Mouse (Mus musculus) kidney, postnatal 36 days (tissue): ENCODE measurements at regions not wholly inside any gene's neighbourhood (a gene's known extent, or its start where the extent isn't known, plus 50 kb on each side); places are given as distances from the start of the nearest gene placed in this dataset.
"Not testable (repeated sequence)": the region's sequence is repeated elsewhere in the genome, so short reads cannot be mapped to it uniquely, and the experiment has no call there.

ENCODE experiments used
- DNase-seq, 2 experiments: peaks; one replicate each; pipeline ENCODE4 v3.0.0; 2021 to 2022; ENCODE audit warnings: mixed read lengths in 2 of 2

DNA sequence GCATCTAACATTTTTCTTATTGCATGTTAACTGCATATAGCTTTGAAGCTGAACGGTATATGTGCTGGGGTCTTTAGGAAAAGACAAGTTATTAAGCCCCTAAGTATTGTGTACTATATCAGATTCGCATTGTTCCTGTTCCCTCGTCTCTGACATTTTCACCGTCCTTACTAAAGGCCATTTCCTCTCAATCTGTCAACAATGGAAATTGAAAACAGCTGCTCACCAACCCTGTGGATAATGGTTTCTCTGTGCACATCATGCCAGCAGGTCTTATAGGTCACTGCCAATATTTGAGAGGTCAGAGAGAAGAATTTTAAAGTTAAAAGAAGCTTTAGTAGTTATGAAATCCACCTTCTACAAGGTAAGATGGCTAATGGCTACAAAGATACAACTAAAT is 797.4 kb upstream of the Impad1 start:
- no peak for DNase-seq

DNA sequence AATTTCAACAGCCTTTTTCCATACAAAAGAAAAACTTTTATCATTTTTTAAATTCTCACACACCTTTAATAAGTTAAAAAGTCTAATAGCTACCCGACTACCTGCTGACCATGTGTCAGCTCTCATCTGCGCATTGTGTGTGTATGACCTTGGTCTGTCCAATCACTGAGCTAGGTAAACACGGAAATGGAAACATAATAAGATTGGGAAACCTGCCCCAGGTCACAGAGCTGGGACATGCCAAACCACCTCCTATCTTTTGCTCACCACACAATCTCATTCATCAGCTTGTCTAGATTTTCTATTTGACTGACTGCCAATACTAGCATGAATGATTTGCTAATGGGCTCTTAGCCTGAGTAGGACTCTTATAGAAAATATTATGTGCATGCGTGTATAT is 794.3 kb upstream of the Impad1 start:
- peak in 1 of 2 experiments; percentile 4 for DNase-seq

DNA sequence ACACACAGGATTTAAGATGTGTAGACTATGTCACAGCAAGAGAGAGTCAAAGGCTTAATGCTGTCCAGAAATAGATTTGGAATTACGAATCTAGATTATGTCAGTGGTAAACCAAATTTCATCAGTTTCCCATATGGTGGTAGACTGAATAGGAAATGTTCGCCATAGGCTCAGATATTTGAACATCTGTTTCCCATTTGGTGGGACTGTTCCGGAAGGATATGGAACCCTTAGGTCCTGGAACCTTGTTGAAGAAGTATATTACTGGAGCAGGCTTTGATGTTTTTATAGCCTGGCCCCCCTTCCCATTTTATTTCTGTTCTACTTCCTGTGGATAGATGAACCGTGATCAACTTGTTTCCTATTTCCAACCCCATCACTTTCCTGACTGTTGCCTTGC is 792.0 kb upstream of the Impad1 start:
- DNase-seq = no peak

DNA sequence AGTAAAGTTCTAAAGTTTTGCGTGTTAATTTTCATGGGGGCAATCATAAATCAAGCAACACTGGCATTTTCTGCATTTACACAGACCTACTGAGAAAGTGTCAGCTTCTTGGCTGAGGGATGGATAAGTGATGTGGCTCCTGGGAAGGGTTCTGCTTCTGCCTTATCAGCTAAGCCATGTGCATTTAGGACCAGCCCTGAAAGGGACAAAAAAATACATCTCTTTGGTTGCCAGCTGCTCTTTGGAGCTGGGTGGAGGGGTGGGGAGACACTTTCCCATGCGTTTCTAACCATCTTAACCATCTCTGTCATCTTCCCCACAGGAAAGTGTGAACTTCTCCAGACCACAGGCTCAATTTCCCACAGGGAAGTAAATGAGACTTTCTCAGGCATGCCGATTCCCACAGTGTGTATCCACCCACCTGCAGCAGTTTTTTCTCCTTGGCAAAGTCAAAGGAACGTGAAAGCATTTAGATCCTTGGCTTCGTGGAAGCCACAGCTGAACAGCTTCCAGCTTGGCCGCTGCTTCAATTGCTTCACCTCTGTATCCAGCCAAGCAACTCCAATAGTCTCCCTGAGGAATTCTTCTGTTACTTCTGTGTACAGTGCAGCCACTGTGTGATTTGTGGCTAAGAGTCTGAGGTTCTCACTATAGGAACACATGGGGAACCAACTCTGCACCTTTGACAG is 791.0 kb upstream of the Impad1 start:
- DNase-seq = peak; percentile 4 to 13

DNA sequence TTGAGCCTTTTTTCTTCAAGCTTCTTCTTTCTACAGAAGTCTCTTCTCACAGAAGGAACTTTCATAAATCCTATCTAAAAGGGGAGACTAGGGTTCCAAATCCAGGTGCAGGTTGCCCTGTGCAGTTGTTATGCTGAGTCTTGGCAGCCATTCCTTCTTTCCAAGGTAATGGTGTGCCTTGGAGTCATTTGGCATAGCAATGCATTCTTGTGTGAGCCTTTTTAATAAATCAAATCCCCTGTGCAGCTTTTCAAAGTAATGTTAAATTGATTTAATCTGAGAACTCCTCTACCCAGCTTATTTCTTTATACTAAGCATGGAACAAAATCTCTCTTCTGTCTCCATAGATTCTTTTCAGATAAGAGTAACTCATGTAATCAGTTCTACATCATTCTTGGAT is 774.9 kb upstream of the Impad1 start:
- DNase-seq = peak in 1 of 2 experiments; percentile 18

DNA sequence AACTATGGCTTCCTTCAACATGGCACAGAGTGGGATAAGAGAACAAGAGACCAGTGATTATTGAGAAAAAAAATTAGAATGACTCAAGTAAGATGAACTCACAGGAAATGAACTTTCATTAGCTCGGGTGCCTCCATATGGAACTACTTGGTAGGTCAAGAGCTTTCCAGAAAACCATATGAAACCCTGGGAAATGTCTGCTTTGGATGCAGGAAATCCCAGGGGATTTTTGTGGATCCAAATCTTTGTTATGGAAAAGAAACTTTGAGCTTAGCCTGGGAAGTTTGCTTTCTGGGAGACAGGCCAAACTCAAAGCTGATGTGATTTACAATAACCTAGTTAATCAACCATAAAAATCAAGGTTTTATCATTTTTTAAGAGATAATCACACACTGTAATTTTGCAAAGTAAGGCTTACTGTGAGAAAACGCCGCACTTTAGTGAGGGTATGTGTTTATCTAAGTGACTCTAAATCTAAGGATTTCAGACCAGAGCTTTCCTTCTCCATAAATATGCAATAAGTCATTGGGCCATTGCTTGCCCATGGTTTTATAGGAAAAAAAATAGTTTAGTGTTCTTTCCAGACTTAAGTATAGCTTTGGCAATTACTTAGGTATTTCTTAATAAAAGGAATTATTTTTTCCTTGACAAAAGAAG is 767.0 kb upstream of the Impad1 start:
- DNase-seq = peak in 1 of 2 experiments; percentile 1

DNA sequence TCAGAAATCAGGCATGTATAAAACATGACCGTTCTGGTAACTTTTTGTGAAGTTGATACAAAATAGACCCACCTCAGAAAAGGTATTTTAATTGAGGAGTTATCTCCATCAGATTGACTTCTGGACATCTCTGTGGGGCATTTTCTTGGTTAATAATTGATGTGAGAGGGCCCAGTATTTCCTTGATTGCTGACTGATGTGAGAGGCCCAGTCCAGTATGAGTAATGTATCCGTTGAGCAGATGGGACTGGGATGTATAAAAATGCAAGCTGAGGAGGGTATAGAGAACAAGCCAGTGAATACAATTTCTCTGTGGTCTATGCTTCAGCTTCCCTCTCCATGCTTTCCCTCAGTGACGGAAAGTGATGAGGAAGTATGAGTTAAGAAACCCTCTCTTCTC is 747.0 kb upstream of the Impad1 start:
- DNase-seq = no peak

DNA sequence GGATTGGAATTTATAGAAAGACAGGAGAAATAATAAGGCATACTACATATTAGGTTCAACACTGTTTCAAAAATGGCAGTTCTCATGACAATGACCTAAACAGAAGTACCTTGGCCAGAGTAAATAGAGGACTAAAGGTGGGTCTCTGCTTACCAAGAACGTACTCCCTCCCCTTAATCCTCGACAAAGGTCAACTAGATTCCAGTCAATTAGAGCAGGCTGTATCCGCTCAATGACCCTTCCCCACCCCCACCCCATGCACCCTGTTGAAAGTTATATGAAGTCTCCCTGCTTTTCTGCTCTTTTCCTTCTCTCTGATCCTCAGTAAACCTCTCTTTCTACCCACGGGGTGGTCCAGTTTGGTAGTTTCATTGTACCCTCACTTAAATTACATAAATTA is 737.3 kb upstream of the Impad1 start:
- DNase-seq = no peak

DNA sequence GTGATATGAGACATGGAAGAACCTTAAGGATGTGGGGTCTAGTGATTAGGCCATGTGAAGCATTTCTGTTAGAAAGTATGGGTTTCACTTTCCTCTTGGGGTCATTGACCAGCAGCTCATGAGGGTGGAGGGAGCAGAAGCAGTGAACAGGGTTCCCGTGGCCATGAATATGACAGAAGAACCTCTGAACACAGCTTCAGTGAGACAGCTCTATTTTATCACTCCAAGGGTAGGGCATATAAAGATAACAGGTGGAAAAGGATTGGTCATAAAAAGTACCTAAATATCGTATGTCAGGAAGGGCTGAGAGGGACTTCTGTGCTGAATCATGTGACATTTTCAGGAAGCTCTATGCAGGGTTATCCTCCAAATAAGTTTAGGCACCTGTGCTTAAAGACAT is 725.4 kb upstream of the Impad1 start:
- DNase-seq = no peak

DNA sequence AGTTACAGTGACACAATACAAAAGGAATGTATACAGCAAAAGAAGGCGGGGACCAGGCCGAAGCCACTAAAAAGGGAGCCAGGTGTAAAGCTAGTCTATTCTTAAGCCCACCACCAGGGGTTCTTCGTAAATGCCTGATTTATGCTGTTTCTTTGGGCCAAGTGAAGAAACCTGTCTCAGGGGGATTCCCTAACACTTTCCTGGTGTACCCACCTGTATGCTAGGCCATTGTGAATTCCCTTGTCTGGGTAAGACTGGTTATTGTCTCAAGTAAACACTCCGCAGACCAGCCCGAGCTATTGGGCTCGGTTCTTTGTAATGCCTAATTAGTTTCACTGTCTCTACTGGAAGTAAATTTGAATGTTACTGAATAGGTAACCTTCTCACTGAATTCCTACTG is 722.3 kb upstream of the Impad1 start:
- DNase-seq = not testable (repeated sequence)

DNA sequence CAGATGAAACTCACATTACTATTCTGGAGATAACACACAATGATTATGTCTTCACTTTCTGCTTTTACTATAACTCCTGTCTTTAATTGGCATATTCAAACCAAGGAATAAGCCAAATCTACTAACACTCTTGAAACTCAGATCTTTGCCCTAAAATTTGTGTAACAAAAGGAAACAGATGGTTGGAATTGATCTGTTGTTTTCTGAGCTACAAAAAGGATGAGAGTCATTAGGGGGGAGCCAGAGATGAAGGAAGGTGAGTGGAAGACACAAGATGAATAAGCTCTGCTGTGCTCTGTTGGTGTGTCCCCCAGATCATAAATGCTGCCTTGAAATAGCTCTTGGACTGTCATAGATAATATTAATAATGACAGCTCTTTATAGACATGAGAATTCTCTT is 718.6 kb upstream of the Impad1 start:
- DNase-seq = no peak

DNA sequence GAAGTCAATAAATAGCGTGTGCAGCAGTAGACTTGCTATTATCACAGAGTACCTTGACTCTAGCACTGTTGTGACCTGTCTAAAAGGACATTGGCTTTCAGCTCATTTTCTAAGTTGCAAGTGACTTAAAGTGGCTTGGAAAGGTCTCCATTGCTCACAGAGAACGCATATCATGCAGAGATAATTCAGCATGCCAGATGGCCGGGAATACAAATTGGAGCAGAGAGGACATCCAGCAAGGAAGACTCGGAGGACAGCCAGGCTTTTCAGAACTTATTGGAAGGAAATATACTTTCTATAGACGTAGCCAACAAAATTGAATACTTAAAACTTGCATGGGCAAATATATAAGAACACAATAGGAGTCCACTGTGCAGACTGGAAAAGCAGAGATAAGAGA is 716.2 kb upstream of the Impad1 start:
- DNase-seq = no peak

DNA sequence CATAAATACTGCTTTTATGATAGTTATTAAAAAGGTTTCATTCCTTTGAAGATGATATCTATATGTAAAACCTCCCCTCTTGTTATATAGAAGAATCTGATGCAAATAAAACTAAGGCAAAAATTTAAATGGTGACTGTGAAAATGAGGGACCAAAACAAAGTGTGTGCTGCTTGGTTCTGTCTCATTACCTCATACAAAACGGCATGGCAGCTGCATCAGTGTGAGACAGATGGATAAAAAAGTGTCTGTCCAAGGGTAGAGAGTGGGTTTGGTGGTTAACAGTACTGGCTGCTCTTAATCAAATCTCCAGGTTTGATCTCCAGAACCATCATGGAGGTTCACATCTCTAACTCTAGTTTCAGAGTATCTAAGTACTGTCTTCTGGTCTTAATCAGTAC is 701.9 kb upstream of the Impad1 start:
- no peak for DNase-seq

DNA sequence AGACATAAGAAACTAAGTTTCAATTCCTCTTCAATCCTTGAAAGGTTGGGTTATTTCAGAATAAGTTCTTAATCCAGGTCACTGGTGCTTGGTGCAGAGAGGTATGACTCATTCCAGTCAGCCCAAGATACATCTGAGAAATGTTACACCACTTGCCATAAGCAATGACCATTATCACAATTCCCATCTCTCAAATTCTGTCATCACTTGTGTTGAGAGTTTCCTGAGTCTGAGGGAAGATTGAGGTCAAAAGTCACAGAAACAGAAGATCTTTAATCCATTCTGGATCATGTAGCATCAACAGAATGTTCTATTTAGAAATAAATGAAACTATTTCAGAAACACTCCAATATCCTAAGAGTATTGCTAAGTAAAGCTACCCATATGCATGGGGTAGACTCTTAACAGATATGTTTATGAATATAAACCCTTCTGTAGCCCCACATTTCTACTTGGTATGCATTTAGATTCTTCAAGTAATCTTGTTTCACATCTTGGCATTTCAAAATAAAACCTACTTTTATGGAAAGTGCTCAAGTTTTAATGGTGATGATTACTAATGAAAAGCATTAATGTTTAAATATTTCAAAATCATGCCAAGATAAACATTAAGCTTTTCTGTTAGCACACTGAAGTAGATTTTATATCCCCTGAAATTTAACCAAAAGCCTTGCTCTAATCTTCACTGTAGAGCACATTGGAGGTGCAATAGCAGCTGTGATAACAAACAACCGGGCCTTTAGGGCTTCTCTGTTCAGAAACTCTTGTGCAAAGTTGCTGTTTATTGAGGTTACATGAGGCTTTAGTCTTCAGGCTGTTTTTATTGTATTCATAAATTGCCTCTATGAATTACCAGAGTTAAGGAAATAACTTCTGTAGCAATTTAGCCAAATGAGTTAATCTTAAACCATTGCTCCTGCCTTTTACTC is 701.2 kb upstream of the Impad1 start:
- no peak for DNase-seq

DNA sequence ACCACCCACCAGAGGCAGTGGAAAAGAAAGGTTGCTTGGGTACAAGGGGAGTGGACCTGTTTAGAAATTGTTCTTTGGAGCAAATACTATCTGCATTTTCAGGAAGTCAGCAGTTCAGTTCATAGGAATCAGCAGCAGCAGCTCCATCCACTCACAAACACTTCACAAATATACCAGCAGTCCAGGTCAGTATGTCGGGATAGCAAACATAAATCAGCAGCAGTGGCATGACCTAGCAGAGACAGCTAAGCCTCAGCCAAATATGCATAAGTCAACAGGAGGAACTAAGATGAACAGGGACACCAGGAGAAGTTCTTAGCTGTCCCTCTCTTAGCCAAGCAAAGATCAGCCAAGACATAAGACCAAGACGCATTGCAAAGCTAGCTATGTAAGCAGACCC is 693.6 kb upstream of the Impad1 start:
- no peak for DNase-seq

DNA sequence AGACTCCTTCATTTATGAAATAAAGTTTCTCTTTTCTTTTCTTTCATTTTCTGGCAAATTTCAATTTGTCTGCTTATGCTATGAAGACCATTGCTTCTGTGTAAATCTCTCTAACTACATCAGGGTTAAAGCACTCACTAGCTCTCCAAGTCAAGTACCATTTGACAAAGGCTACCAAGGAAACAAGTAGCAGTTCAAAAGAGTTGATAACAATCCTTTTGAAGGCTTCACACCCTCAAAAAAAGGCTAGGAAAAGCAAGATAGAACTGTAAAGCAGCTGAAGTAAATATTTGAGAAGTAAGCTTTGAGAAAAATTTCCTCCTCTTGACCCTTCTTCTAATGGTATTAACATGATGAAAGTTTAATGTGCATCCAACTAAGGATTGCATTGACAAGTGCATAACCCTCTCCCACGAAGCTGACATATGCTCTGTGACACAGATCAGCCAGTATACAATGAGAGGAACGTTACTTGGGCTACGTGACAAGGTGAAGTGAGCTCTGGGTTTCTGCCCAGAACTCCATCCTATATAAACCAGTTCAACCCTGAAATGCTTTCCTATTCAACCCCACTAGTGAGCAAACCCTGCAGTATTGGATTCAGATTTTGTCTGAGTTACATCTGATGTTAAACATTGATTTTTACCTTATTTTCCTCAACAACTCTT is 678.9 kb upstream of the Impad1 start:
- DNase-seq = no peak

DNA sequence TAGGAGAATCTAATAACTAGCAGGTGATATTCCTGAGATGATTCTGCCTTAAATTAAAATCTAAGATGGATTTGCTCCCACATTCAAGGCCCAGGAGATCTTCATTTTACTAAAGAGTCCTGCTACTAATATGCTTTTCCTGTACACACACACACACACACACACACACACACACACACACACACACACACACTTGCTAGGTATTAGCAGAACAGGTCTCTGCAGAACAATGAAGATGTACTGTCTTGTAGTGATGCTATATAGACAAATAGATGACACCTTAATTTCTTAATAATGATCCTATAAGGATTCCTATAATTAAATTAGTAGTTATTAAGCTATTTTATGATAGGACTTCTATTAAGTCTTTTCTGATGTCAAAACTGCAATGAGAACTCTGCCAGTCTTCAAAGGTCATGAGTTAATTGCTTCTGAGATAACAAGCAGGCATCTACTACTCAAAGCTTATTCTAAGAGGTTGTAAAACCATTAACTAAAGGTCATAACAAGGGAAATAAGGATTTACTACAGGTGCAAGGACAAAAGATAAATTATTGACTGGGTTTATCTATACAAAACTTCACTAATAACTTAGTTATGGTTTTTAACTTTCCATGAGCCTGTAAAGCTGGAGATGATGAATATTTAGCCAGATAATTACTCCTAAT is 666.0 kb upstream of the Impad1 start:
- DNase-seq = no peak

DNA sequence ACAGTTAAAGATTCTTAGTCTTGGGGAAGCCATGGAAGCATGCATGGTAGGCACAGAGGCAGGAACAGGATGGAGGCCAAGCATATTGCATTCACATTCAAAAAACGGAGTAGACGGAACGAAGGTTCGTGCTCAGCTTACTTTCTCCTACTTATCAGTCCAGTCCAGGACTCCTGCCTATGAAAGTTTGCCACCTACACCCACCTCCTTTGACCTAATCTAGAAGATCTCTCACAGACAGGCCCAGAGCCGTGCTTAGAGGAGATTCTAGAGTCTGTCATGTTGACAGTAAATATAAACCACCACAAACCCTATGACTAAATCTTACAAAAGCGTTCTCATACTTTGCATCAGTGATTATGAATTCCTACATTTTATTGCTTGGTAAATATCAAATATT is 657.3 kb upstream of the Impad1 start:
- DNase-seq = no peak

DNA sequence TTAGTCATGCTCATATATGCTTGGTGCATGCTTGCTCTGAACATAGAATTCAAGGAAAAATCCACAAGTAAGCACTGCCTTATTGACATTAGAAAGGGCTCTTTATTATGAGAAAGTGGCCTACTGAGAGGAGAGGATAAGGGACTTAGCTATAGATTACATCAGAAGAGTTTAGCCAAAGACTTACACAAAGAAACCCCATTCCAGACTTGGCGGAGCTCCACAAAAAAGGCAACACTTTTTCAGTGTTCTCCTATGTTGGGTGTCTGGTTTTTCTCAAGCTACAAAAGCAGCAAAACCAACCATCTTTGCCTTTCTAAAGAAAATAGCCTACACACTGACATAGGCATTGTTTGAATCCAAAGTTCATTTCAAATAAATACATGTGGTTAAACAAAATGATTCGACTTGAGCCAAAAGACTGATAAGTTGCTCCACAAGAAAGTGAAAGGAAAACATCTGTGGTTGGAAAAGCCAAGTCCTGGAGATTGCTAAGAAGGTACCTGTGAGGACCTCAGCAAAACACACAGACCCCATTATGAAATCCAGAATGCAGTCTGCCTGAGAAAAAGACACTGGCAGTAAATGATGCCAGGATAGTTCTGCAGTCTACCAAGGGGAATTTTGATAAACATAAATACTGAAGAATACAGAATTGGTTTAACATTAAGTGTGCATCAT is 648.3 kb upstream of the Impad1 start:
- DNase-seq = no peak

DNA sequence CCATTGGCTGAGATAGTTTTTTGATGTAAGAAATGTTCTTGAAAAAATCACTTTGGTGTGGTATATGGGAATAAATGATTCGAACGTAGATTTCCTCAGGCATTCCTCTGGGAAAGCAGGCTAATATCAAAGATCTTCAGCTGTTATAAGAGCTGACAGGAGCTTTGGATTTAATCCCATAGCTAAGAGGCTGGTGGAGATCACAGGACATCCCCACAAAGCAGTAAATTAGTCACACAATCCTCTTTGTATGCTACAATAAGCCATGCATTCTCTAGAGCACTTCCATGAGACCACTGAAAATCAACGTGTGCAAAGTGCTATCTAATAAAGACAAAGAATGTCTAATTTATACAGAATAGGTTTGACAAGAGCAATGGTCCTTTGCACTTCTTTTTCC is 643.9 kb upstream of the Impad1 start:
- DNase-seq = no peak
